Mouse (Mus musculus): ENCODE results near the gene Vmn1r235.
"Not testable (repeated sequence)": the region's sequence is repeated elsewhere in the genome, so short reads cannot be mapped to it uniquely, and the experiment has no call there.

Vmn1r235 gene

DNA sequence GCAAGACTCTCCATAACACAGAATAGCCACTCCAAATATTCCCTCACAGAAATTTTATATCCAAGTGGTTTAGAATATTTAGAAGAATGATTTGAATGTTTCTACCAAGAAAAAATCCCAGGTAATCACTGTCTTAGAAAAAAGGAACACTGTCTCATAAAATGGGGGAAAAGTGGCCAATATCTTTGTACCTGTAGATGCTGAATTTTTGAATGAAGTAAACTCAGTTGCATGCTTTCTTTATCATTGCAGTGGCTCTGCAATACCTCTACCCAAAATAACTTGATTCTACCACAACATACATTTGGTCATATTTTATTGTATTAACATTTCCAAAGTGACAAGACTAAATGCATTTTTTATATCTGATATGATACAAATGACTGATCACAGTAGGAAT lies at the start of gene Vmn1r235:
Gene Vmn1r235, plus strand, starts transcription at position 301 of the 400 bp plus-strand sequence.
- DNase-seq (ENCODE audit: low read depth), result no peak

DNA sequence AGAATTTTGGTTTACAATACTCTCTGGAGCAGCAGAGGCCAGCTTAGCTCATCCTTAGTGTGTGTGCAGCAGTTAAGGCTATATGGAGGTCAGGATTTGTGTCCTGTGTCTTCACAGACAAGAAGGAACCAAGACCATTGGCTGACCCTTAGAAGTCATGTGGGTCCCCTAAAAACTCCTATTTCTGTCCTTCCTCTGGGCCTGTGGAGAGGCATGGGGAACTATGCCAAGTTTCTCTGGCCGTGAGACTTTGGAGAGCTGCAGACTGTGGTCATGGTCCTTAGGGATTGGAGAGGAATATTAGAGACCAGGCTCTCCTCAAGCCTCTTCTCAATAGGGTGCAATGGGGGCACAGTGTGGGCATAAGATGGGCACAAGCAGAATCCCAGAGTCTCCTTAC lies 45.1 kb upstream of the Vmn1r235 start:
- DNase-seq (ENCODE audit: low read depth), result not testable (repeated sequence)

DNA sequence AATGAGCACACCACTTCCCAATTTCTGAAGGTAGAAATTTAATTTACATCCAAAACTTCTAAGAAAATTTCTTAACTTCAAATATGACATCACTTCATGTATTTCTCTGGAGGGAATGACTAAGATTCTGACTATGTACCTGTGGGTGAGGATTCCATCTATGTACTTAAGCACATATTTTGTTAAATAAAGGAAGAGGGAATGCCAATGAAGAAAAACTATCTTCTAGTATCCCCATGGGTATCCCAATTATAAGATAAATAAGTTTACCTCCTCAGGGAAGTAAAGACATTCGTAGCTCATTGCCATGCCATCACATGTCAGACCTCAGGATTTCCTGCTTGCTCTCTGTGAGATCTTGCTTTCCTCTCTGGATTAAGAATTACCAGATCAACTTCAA lies 30.4 kb upstream of the Vmn1r235 start, which contains the start of gene Vmn1r234:
Gene Vmn1r234, plus strand, starts transcription at position 301 of the 400 bp plus-strand sequence.
- no peak for DNase-seq (ENCODE audit: low read depth)

DNA sequence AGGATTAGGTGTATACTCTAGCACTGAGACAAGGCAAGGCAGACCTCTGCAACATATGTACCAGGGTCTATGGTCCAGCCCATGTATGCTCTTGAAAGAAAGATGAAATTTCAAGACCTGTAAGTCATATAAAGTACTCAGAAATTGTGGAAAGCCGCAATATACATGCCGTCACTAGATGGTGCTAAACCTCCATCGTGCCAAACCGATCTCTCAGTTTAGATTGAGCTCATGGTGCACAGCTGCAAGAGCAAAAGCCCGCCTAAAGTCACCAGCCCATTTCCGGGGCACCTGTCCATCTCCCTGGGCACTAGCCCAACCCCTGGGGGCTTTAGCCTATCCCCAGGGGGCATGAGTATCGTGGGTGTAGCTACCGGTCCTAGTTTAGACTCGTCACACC lies 24.6 kb upstream of the Vmn1r235 start:
- DNase-seq (ENCODE audit: low read depth), result peak; percentile 83

DNA sequence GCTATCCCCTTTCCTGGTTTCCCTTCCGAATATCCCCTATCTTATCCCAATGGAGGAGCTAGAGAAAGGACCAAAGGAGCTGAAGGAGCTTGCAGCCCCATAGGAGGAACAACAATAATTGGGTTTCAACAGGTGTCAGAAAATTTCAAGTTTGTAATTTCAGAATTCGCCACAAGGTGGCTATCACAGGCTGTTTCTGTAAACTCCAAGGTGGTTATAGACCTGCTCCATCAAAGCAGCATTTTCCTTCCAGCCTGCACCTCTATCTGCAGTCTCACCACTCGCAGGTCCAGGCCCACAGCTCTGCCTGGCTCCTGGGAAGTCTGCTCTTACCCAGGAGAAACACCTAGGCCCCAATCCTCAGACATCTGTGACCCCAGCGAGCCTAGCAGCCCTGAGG lies 15.9 kb downstream of the Vmn1r235 start:
- peak; percentile 79 for DNase-seq (ENCODE audit: low read depth)

DNA sequence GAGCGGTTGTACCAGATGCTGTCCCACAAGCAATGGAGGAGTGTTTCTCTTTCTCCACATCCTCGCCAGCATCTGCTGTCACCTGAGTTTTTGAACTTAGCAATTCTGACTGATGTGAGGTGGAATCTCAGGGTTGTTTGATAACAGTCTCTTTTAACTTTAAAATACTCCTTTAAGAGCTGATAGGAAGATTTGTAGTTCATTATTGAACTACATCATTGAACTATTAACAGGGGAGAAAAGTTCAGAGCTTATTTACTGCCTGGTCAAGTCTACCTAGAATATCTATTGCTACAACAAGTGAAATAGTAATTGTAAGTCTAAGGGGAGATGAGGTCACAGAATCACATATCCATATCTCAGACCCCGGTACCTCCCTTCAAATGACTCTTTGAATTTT lies 26.4 kb downstream of the Vmn1r235 start, which contains the start of gene Vmn1r236:
Gene Vmn1r236, plus strand, starts transcription at position 301 of the 400 bp plus-strand sequence.
- DNase-seq (ENCODE audit: low read depth), result no peak

DNA sequence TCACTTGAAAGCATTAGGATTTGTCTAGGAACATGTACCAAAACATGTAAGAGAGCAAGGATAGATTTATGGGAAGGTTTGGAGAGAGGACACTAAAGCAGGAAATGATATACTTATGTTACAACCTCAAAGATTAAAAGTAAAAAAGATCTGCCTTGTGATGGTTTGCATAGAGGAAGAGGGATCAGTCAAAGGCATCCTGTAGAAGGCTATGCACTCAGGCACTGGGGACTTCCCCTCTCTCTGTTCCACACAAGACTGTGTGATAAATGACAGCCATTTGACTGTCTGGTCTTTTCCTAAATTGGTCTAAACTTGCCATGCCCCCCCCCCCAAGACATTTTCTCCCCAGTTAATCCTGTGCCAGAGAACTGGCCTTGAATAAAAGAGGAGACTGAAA lies 28.2 kb downstream of the Vmn1r235 start:
- no peak for DNase-seq (ENCODE audit: low read depth)

DNA sequence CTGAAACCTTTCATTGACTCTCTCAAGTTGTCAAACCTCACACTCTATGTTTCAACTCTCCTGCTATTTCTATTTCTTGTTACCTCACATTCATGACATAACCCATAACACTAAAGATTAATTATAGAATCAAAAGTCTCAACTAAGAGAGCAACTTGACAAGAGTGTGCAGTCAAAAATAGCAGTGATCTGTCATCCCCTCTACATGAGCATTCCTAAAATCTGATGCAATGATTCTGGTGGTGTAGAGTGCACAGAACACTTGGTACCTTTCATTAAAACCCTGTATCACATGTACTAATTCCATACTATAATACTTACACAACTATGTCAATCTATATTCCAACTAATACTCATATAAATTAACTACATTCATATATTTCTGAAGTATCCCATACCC lies 33.5 kb downstream of the Vmn1r235 start:
- DNase-seq (ENCODE audit: low read depth), result no peak

DNA sequence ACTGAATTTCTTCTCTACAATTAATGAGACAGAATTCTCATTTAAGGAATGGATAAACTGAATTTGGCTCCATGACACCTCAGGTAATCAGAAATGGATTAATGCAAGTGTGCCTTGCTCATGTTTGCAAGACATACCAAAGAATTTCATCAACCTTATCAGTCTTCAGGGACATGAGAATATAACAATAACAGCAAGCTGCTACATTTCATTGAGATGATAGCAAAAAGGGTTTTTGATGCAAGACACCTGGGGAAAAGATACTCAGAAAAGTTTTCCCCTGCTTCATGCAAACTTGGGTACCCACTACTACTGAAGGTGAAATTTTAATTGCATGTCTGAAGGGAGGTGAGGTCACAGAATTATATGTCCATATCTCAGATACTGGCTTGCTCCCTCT lies 55.4 kb downstream of the Vmn1r235 start, which contains the start of gene Vmn1r237:
Gene Vmn1r237, plus strand, starts transcription at position 301 of the 400 bp plus-strand sequence.
- no peak for DNase-seq (ENCODE audit: low read depth)
